Mouse (Mus musculus) ES-Bruce4 (cell line): ENCODE measurements around the gene Sergef.

Experiments
- CTCF ChIP-seq: IDR thresholded peaks from one replicate; pipeline ENCODE4 v1.8.1; 2011; ENCODE audit warnings: low read depth, low read length
- EP300 ChIP-seq: IDR thresholded peaks from 2 replicates; pipeline ENCODE4 v1.6.1; 2011; ENCODE audit warnings: low read depth, low read length; ENCODE audit not compliant: insufficient read depth

GRCm38 (mm10) chr7:46425012-46425411, 214.6 kb downstream of the Sergef start:
- TF ChIP-seq EP300, result no peak
- no peak for TF ChIP-seq CTCF
